Mouse (Mus musculus) heart, adult 2 months (tissue): ENCODE measurements around the gene Lman1l. TPM values are rescaled to one million over a fixed set of nuclear protein-coding genes. Genes with fewer than 3 reads are reported as not detected.

Source experiments
- DNase-seq, 2 experiments: peaks; one replicate each; pipeline ENCODE4 v3.0.0; 2021
- H3K27ac ChIP-seq: fragments of 200-600 bp; 2 replicates; pipeline ENCODE4 v1.8.1; 2022
- H3K27me3 ChIP-seq: fragments of 200-500 bp; 2 replicates; pipeline ENCODE4 v1.6.1; 2012; ENCODE audit warnings: mild to moderate bottlenecking, low read length, inconsistent platforms, mixed read lengths; ENCODE audit not compliant: control insufficient read depth, insufficient read depth
- H3K36me3 ChIP-seq: fragments of 200-500 bp; 2 replicates; pipeline ENCODE4 v1.6.1; 2012; ENCODE audit warnings: low read length, inconsistent platforms; ENCODE audit not compliant: control insufficient read depth, insufficient read depth
- H3K4me1 ChIP-seq: fragments of 200-500 bp; 2 replicates; pipeline ENCODE4 v1.6.1; 2011; ENCODE audit warnings: low read length; ENCODE audit not compliant: control insufficient read depth, insufficient read depth
- H3K4me3 ChIP-seq: fragments of 200-600 bp; 2 replicates; pipeline ENCODE4 v1.8.1; 2022
- H3K79me2 ChIP-seq: fragments of 200-500 bp; replicated peaks from 2 replicates; pipeline ENCODE4 v1.6.1; 2012; ENCODE audit warnings: mild to moderate bottlenecking, inconsistent platforms, low read length, moderate library complexity, mixed read lengths; ENCODE audit not compliant: control insufficient read depth, insufficient read depth
- H3K9ac ChIP-seq: fragments of 200-500 bp; 2 replicates; pipeline ENCODE4 v1.6.1; 2012; ENCODE audit warnings: low read depth, mild to moderate bottlenecking, control low read depth, inconsistent platforms, low read length, mixed read lengths
- CTCF ChIP-seq: fragments of 200-600 bp; IDR thresholded peaks from 2 replicates; pipeline ENCODE4 v1.8.1; 2022; ENCODE audit warnings: antibody characterized with exemption, mild to moderate bottlenecking, moderate library complexity
- EP300 ChIP-seq: fragments of 200-500 bp; IDR thresholded peaks from 2 replicates; pipeline ENCODE4 v1.6.1; 2011; ENCODE audit warnings: low read depth, low read length, control low read depth; ENCODE audit not compliant: insufficient read depth
- POLR2A ChIP-seq: fragments of 200-500 bp; IDR thresholded peaks from 2 replicates; pipeline ENCODE4 v1.6.1; 2011; ENCODE audit warnings: mild to moderate bottlenecking, low read depth, low read length, control low read depth; ENCODE audit not compliant: insufficient read depth
- WGBS: fragments of 180-500 bp; shearing (Covaris S2); methylation state at CpG from one replicate; pipeline ENCODE4 v1.1.7; 2018; 5-methylcytosine and 5-hydroxymethylcytosine counted together
- intact Hi-C: fragments of 180-260 bp; cut with DNase I; formaldehyde crosslinking; loops from one replicate; pipeline ENCODE4 v1.15.1; 2025
- polyA plus RNA-seq: library from polyadenylated mRNA; depleted of rRNA; stranded (reverse); fragments of >200 nt; gene quantifications from 2 replicates; pipeline ENCODE4 v1.2.3, GENCODE M21; 2012; rRNA removed
- total RNA-seq, 2 experiments: library from RNA; stranded (reverse); gene quantifications; 2 replicates each; pipeline ENCODE4 v1.2.3; 2021

The Lman1l gene
- total and polyA plus RNA-seq, 3 experiments = 0.20 TPM; not detected in 2

DNA sequence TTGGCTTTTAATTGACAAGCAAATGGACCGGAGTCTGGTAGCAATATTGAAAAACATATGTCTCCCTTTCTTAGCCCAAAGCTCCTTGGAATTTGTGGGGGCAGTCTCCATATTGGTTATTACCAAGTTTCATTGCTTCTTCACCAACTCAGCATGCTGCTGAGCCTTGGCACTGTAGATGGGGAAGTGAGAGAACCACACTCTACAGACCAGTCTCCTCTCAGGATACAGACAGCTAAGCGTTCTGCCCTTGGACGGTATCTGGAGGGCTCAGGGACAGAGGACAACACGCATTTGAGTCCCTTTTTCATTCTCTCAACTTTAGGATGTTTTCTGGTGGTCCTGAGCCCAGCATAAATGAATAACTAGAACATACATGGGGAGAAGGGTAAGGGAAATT lies 61.9 kb downstream of the Lman1l start:
- intact Hi-C loops = no loop called here
- WGBS = 76% methylated on average over 4 of the region's 4 CpGs
- no peak for TF ChIP-seq CTCF
- no peak for TF ChIP-seq EP300
- no peak for TF ChIP-seq POLR2A

GRCm38 (mm10) chr9:57557215-57557614 lies 63.4 kb downstream of the Lman1l start:
- Histone ChIP-seq H3K4me3 (no peak overlapping the region), H3K27ac (no peak overlapping the region; the same call in 1 of the 2 replicates), H3K27me3 (no peaks in the 10 kb centered on the region), H3K36me3 (no peaks in the 10 kb centered on the region), H3K4me1 (peaks cover 6% of the 10 kb centered on the region), H3K9ac (no peak overlapping the region), H3K79me2 (no peaks in the 10 kb centered on the region)
- no peak for DNase-seq
- TF ChIP-seq EP300 = no peak
- TF ChIP-seq CTCF = no peak
- TF ChIP-seq POLR2A = no peak
- WGBS = 74% methylated on average over 3 of the region's 3 CpGs
- intact Hi-C loops = no loop called here

More for the DNA sequence above, 61.9 kb downstream of the Lman1l start:
- Histone ChIP-seq H3K9ac (no peak overlapping the region), H3K27ac (no peak overlapping the region), H3K27me3 (no peaks in the 10 kb centered on the region), H3K4me3 (no peak overlapping the region), H3K4me1 (peaks cover 12% of the 10 kb centered on the region), H3K79me2 (no peaks in the 10 kb centered on the region), H3K36me3 (peaks cover 2% of the 10 kb centered on the region)
- no peak for DNase-seq

Other genes starting within 250 kb of the Lman1l start
- 1 to 10 TPM; 7.3 to 7.6 TPM for gene Ppcdc, start 180.7 kb downstream of the Lman1l start, total RNA-seq
- gene Ppcdc, start 180.7 kb downstream of the Lman1l start, polyA plus RNA-seq = 16.9 and 22.9 TPM in 2 replicates
- 1 to 10 TPM; 3.9 to 4.9 TPM for gene Scamp5, start 152.7 kb downstream of the Lman1l start, total RNA-seq
- 15.9 and 21.4 TPM in 2 replicates for gene Scamp5, start 152.7 kb downstream of the Lman1l start, polyA plus RNA-seq
- 1 to 10 TPM; 1.6 TPM for gene Rpp25, start 116.7 kb downstream of the Lman1l start, total RNA-seq
- gene Rpp25, start 116.7 kb downstream of the Lman1l start, polyA plus RNA-seq = 2.1 TPM in 2 replicates
- gene Cox5a, start 99.5 kb downstream of the Lman1l start, total RNA-seq = 1,000 to 10,000 TPM; 2,350 to 2,717 TPM
- gene Cox5a, start 99.5 kb downstream of the Lman1l start, polyA plus RNA-seq = 1,522 and 1,780 TPM in 2 replicates
- 1 to 10 TPM; 8.1 to 8.3 TPM for gene Fam219b, start 83.2 kb downstream of the Lman1l start, total RNA-seq
- gene Fam219b, start 83.2 kb downstream of the Lman1l start, polyA plus RNA-seq = 3.1 and 4.7 TPM in 2 replicates
- gene Mpi, start 68.0 kb downstream of the Lman1l start, total RNA-seq = 100 to 1,000 TPM; 119 to 132 TPM
- gene Mpi, start 68.0 kb downstream of the Lman1l start, polyA plus RNA-seq = 146 and 266 TPM in 2 replicates
- gene Scamp2, start 59.8 kb downstream of the Lman1l start, total RNA-seq = 10 to 100 TPM; 25.7 to 26.7 TPM
- gene Scamp2, start 59.8 kb downstream of the Lman1l start, polyA plus RNA-seq = 43.9 and 54.8 TPM in 2 replicates
- gene Ulk3, start 31.3 kb downstream of the Lman1l start, total RNA-seq = 1 to 10 TPM; 5.7 to 6.7 TPM
- gene Ulk3, start 31.3 kb downstream of the Lman1l start, polyA plus RNA-seq = 19.1 and 23.3 TPM in 2 replicates
- not detected for gene Cplx3, start 14.5 kb downstream of the Lman1l start, total RNA-seq
- gene Cplx3, start 14.5 kb downstream of the Lman1l start, polyA plus RNA-seq = not detected in 2 replicates
- 10 to 100 TPM; 23.3 to 29.7 TPM for gene Csk, start 32.9 kb upstream of the Lman1l start, total RNA-seq
- 19.4 and 20.6 TPM in 2 replicates for gene Csk, start 32.9 kb upstream of the Lman1l start, polyA plus RNA-seq
- gene Cyp1a2, start 62.9 kb upstream of the Lman1l start, total RNA-seq = not detected
- 1.00 TPM in 1 of 2 replicates, not detected in the other for gene Cyp1a2, start 62.9 kb upstream of the Lman1l start, polyA plus RNA-seq
- under 1 TPM; 0.09 to 0.13 TPM for gene Cyp1a1, start 67.2 kb upstream of the Lman1l start, total RNA-seq
- gene Cyp1a1, start 67.2 kb upstream of the Lman1l start, polyA plus RNA-seq = 0.20 and 0.78 TPM in 2 replicates
- gene Edc3, start 87.8 kb upstream of the Lman1l start, total RNA-seq = 1 to 10 TPM; 5.3 to 5.7 TPM
- 5.5 and 6.6 TPM in 2 replicates for gene Edc3, start 87.8 kb upstream of the Lman1l start, polyA plus RNA-seq
- 10 to 100 TPM; 27.6 to 33.8 TPM for gene Clk3, start 145.1 kb upstream of the Lman1l start, total RNA-seq
- gene Clk3, start 145.1 kb upstream of the Lman1l start, polyA plus RNA-seq = 61.7 and 124 TPM in 2 replicates
- gene Arid3b, start 216.0 kb upstream of the Lman1l start, total RNA-seq = 1 to 10 TPM; 4.0 to 4.6 TPM
- gene Arid3b, start 216.0 kb upstream of the Lman1l start, polyA plus RNA-seq = 3.6 and 3.8 TPM in 2 replicates